Mouse (Mus musculus): ENCODE results near the gene Phf6. TPM values are rescaled to one million over a fixed set of nuclear protein-coding genes. Genes with fewer than 3 reads are reported as not detected.

The Phf6 gene
- polyA plus RNA-seq, 1 experiment from 2014 or later = 91.0 TPM

DNA sequence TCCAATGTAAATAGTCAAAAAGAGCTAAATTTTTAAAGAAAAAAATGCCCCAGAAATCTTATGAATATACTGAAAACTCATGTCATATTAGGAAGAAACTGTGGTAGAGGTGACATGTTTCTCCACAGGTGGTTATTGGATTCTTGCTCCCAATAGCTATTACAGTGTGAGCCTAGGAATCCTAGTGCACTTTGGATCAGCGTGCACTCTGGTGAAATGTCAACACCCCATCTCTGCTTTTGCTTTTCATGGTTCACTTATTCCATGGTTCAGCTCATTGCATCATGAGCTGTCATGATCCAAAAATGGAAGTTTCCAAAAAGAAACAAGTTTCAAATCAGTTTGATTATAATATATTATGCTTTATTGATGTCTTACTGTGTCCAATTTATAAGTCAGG, 20.1 kb downstream of the Phf6 start:
- H3K9ac ChIP-seq (replicated peaks) = no peak overlapping the region

DNA sequence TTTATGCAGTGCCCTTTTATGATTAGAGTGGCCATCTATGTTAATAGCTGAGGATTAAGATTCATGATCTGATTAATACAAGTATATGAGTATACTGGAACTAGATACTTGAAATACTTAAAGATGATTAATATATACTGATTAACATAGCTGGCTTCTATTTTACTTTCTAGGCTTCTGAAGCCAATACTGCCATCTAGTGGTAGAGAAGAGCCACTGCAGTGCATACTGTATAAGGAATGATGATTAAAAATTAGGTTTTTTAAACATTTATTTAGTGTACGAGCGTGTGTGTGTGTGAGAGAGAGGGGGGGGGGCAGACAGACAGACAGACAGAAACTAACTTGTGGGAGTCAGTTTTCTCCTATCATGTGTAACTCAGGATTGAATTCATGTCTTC, 22.4 kb downstream of the Phf6 start:
- peaks cover 6% of the 10 kb centered on the region; the same call in 1 of the 2 replicates for H3K36me3 ChIP-seq
- H3K27ac ChIP-seq = no peak overlapping the region
- H3K4me2 ChIP-seq (replicated peaks) = no peak overlapping the region
- no peak for ATAC-seq
- no peaks in the 10 kb centered on the region for H3K9me3 ChIP-seq
- H3K4me1 ChIP-seq (replicated peaks) = no peaks in the 10 kb centered on the region
- 76% methylated on average over 2 of the region's 2 CpGs for WGBS
- no peak overlapping the region for H3K9ac ChIP-seq (replicated peaks)
- H3K27me3 ChIP-seq = no peaks in the 10 kb centered on the region
- H3K4me3 ChIP-seq (replicated peaks) = no peak overlapping the region

More for the DNA sequence above, 20.1 kb downstream of the Phf6 start:
- no peaks in the 10 kb centered on the region for H3K36me3 ChIP-seq
- no peak overlapping the region for H3K4me2 ChIP-seq (replicated peaks)
- no peak for ATAC-seq
- WGBS = 94% methylated on average over 1 of the region's 1 CpGs
- H3K4me3 ChIP-seq (replicated peaks) = no peak overlapping the region
- H3K27ac ChIP-seq = no peak overlapping the region
- no peaks in the 10 kb centered on the region for H3K4me1 ChIP-seq (replicated peaks)
- no peaks in the 10 kb centered on the region for H3K9me3 ChIP-seq
- H3K27me3 ChIP-seq = no peaks in the 10 kb centered on the region

- Histone ChIP-seq H3K36me3 (peaks cover 43% of the 10 kb centered on the region), H3K9ac (replicated peaks) (no peak overlapping the region), H3K4me2 (replicated peaks) (no peak overlapping the region), H3K27me3 (no peaks in the 10 kb centered on the region), H3K27ac (no peak overlapping the region), H3K4me3 (replicated peaks) (no peak overlapping the region), H3K4me1 (replicated peaks) (no peaks in the 10 kb centered on the region), H3K9me3 (no peaks in the 10 kb centered on the region)
- no peak for ATAC-seq
- WGBS = 88% methylated on average over 5 of the region's 5 CpGs
Observed at GRCm38 (mm10) chrX:52945509-52945908, 33.4 kb downstream of the Phf6 start.

GRCm38 (mm10) chrX:52949713-52950112, 37.6 kb downstream of the Phf6 start:
- Histone ChIP-seq H3K27me3 (no peaks in the 10 kb centered on the region), H3K27ac (no peak overlapping the region), H3K4me2 (replicated peaks) (no peak overlapping the region), H3K9ac (replicated peaks) (no peak overlapping the region), H3K9me3 (no peaks in the 10 kb centered on the region), H3K4me3 (replicated peaks) (no peak overlapping the region), H3K4me1 (replicated peaks) (no peaks in the 10 kb centered on the region), H3K36me3 (peaks cover 39% of the 10 kb centered on the region)
- 66% methylated on average over 2 of the region's 2 CpGs for WGBS
- no peak for ATAC-seq

GRCm38 (mm10) chrX:52956942-52957341, 44.9 kb downstream of the Phf6 start:
- Histone ChIP-seq H3K27me3 (no peaks in the 10 kb centered on the region), H3K36me3 (peaks cover 12% of the 10 kb centered on the region), H3K9me3 (no peaks in the 10 kb centered on the region), H3K4me2 (replicated peaks) (no peak overlapping the region), H3K4me1 (replicated peaks) (no peaks in the 10 kb centered on the region), H3K4me3 (replicated peaks) (no peak overlapping the region), H3K9ac (replicated peaks) (no peak overlapping the region), H3K27ac (no peak overlapping the region)
- WGBS = 92% methylated on average over 4 of the region's 4 CpGs
- ATAC-seq = no peak

GRCm38 (mm10) chrX:52961559-52962110, 49.6 kb downstream of the Phf6 start:
- no peaks in the 10 kb centered on the region for H3K36me3 ChIP-seq
- WGBS = 47% methylated on average over 5 of the region's 5 CpGs
- H3K9me3 ChIP-seq = no peaks in the 10 kb centered on the region
- H3K27me3 ChIP-seq = no peaks in the 10 kb centered on the region
- peak; percentile 37; the same call in 1 of the 2 replicates for ATAC-seq
- H3K4me1 ChIP-seq (replicated peaks) = no peaks in the 10 kb centered on the region
- no peak overlapping the region for H3K27ac ChIP-seq
- no peak overlapping the region for H3K4me2 ChIP-seq (replicated peaks)
- no peak overlapping the region for H3K4me3 ChIP-seq (replicated peaks)
- H3K9ac ChIP-seq (replicated peaks) = no peak overlapping the region

DNA sequence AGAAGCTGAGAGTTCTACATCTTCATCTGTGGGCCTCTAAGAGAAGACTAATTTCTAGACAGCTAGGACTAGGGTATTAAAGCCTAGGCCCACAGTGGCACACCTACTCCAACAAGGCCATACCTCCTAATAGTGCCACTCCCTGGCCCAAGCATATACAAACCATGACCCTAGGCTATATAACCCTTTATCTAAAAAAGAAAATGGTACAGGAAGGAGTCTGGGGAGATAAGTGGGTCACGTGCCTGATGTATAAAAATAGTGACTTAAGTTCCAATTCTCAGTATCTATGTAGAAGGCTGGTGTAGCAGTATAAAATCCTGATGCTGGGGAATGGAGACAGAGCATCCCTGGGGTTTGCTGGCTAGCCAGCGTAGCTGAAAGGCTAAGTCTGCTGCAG, 53.1 kb downstream of the Phf6 start:
- no peaks in the 10 kb centered on the region for H3K27me3 ChIP-seq
- no peaks in the 10 kb centered on the region for H3K9me3 ChIP-seq
- no peak overlapping the region for H3K4me2 ChIP-seq (replicated peaks)
- no peaks in the 10 kb centered on the region for H3K4me1 ChIP-seq (replicated peaks)
- H3K27ac ChIP-seq = no peak overlapping the region
- H3K4me3 ChIP-seq (replicated peaks) = no peak overlapping the region
- ATAC-seq = no peak
- 89% methylated on average over 2 of the region's 2 CpGs for whole genome bisulfite sequencing
- no peaks in the 10 kb centered on the region for H3K36me3 ChIP-seq
- no peak overlapping the region for H3K9ac ChIP-seq (replicated peaks)

DNA sequence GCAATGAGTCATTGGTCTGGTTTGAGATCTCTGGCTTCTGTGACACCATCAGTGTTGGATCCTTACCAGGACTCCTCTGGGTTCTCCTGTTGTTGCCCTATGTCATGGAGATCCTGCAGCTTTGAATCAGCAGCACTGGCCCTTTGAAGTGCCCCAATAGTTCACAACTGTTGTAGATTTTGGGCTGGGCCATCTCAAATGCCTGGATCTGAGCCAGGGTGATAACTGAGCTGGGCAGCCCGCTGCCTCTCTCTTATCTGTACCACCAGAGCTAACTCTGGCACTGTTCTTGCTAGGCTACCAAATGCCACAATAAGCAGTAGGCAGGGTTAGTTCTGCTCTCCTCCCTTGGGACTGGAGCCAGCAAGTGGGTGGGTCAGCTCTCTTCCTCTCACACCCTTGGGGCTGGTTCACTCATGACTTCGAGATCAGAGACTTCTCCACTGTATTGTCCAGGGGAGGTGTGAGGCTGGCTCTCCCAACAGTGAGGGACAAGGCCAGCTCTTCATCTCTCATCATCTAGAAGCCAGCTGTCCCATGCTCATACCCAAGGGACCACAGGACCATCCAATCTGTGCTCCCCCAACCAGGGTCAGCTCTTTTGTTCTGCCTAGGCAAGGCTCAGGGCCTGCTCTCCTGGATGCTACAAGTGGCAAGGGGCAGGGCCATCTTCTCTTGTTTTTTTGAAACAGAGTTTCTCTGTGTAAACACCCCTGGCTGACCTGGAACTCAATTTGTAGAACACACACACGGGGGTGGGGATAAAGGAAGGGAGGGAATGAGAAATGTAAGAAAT, 59.3 kb downstream of the Phf6 start:
- ATAC-seq = no peak
- no peak overlapping the region for H3K4me3 ChIP-seq (replicated peaks)
- no peaks in the 10 kb centered on the region for H3K9me3 ChIP-seq
- H3K9ac ChIP-seq (replicated peaks) = no peak overlapping the region
- no peak overlapping the region for H3K4me2 ChIP-seq (replicated peaks)
- H3K36me3 ChIP-seq = no peaks in the 10 kb centered on the region
- no peaks in the 10 kb centered on the region for H3K27me3 ChIP-seq
- 67% methylated on average over 3 of the region's 3 CpGs for WGBS
- no peak overlapping the region for H3K27ac ChIP-seq
- H3K4me1 ChIP-seq (replicated peaks) = no peaks in the 10 kb centered on the region

- WGBS = 65% methylated on average over 1 of the region's 1 CpGs
- ATAC-seq = no peak
- no peak overlapping the region for H3K4me3 ChIP-seq (replicated peaks)
Observed at GRCm38 (mm10) chrX:52972129-52972528, 60.1 kb downstream of the Phf6 start.

GRCm38 (mm10) chrX:52972680-52973079, 60.6 kb downstream of the Phf6 start:
- no peak for ATAC-seq
- Histone ChIP-seq H3K27ac (no peak overlapping the region), H3K4me2 (replicated peaks) (no peak overlapping the region), H3K9ac (replicated peaks) (no peak overlapping the region), H3K9me3 (no peaks in the 10 kb centered on the region), H3K4me3 (replicated peaks) (no peak overlapping the region), H3K36me3 (no peaks in the 10 kb centered on the region), H3K4me1 (replicated peaks) (no peaks in the 10 kb centered on the region), H3K27me3 (no peaks in the 10 kb centered on the region)
- 95% methylated on average over 1 of the region's 1 CpGs for WGBS

More at GRCm38 (mm10) chrX:52972129-52972528, 60.1 kb downstream of the Phf6 start:
- Histone ChIP-seq H3K27me3 (no peaks in the 10 kb centered on the region), H3K4me1 (replicated peaks) (no peaks in the 10 kb centered on the region), H3K27ac (no peak overlapping the region), H3K9ac (replicated peaks) (no peak overlapping the region), H3K36me3 (no peaks in the 10 kb centered on the region), H3K4me2 (replicated peaks) (no peak overlapping the region), H3K9me3 (no peaks in the 10 kb centered on the region)

- no peak overlapping the region for H3K9ac ChIP-seq (replicated peaks)
- no peaks in the 10 kb centered on the region for H3K4me1 ChIP-seq (replicated peaks)
- no peaks in the 10 kb centered on the region for H3K36me3 ChIP-seq
- no peak for ATAC-seq
- H3K27ac ChIP-seq = no peak overlapping the region
- no peaks in the 10 kb centered on the region for H3K27me3 ChIP-seq
- no peak overlapping the region for H3K4me2 ChIP-seq (replicated peaks)
- 47% methylated on average over 1 of the region's 1 CpGs for WGBS
- no peak overlapping the region for H3K4me3 ChIP-seq (replicated peaks)
- H3K9me3 ChIP-seq = no peaks in the 10 kb centered on the region
Observed at GRCm38 (mm10) chrX:52978576-52978975, 66.5 kb downstream of the Phf6 start.

- no peak overlapping the region for H3K4me2 ChIP-seq (replicated peaks)
- no peaks in the 10 kb centered on the region for H3K27me3 ChIP-seq
- 78% methylated on average over 3 of the region's 3 CpGs for WGBS
- H3K9ac ChIP-seq (replicated peaks) = no peak overlapping the region
- no peaks in the 10 kb centered on the region for H3K9me3 ChIP-seq
- no peak for ATAC-seq
- H3K27ac ChIP-seq = no peak overlapping the region
- H3K36me3 ChIP-seq = no peaks in the 10 kb centered on the region
- H3K4me1 ChIP-seq (replicated peaks) = no peaks in the 10 kb centered on the region
- H3K4me3 ChIP-seq (replicated peaks) = no peak overlapping the region
Observed at GRCm38 (mm10) chrX:52981378-52981777, 69.3 kb downstream of the Phf6 start.
